Mouse (Mus musculus): ENCODE measurements around the gene Fcgr4.
"Not testable (repeated sequence)": the region's sequence is repeated elsewhere in the genome, so short reads cannot be mapped to it uniquely, and the experiment has no call there.

- TF ChIP-seq MAX (IDR thresholded peaks at IDR 0.05; ENCODE audit: low read length); USF2 (IDR thresholded peaks at IDR 0.05; ENCODE audit: borderline replicate concordance in 1 of 2, insufficient read depth in 1 of 2, low read depth in 1 of 2, low read length in 2 of 2); POLR2A (IDR thresholded peaks at IDR 0.05; ENCODE audit: control insufficient read depth in 1 of 2, insufficient read depth in 1 of 2, low read depth in 1 of 2, low read length in 2 of 2, poor library complexity in 1 of 2); ZMIZ1 (IDR thresholded peaks at IDR 0.05; ENCODE audit: low read depth, low read length); ELF1 (IDR thresholded peaks at IDR 0.05; ENCODE audit: low read depth, low read length); CTCF (IDR thresholded peaks at IDR 0.05 in 2 of 3, conservative IDR thresholded peaks at IDR 0.05 in 1 of 3; ENCODE audit: control insufficient read depth in 1 of 3, insufficient read depth in 1 of 3, low read depth in 2 of 3, low read length in 3 of 3, poor library complexity in 1 of 3, severe bottlenecking in 1 of 3); HCFC1 (IDR thresholded peaks at IDR 0.05; ENCODE audit: low read depth, low read length): not testable (repeated sequence)
Observed at GRCm38 (mm10) chr1:171067928-171068327, 49.2 kb downstream of the Fcgr4 start.

Measured in MEL (cell line).